Mouse (Mus musculus): ENCODE data around the gene Cachd1. TPM values are rescaled to one million over a fixed set of nuclear protein-coding genes. Genes with fewer than 3 reads are reported as not detected.

The Cachd1 gene
- 11.7 and 12.2 TPM in 2 replicates for polyA plus RNA-seq (2015; fragmentation: Nextera tagmentation; extraction: Ambion mirVana)

- Histone ChIP-seq H3K9me3 (replicated peaks; ENCODE audit: low read length) (no peaks in the 10 kb centered on the region), H3K4me2 (ENCODE audit: low read length) (peak within 1 kb of the TSS; percentile 90), H3K27me3 (ENCODE audit: insufficient read depth, low read length) (no peaks in the 10 kb centered on the region), H3K36me3 (ENCODE audit: insufficient read depth, low read length) (no peaks in the 10 kb centered on the region), H3K4me3 (replicated peaks; ENCODE audit: low read depth, low read length) (peak within 1 kb of the TSS; percentile 88), H3K27ac (peak within 1 kb of the TSS; percentile 91), H3K9ac (ENCODE audit: low read depth, low read length) (peak within 1 kb of the TSS; percentile 92), H3K4me1 (replicated peaks; ENCODE audit: insufficient read depth, low read length) (peaks cover 5% of the 10 kb centered on the region)
- under 1% methylated on average over 39 of the region's 50 CpGs for WGBS
- TF ChIP-seq CTCF (IDR thresholded peaks at IDR 0.05; ENCODE audit: low read depth): peak; percentile 46
- ATAC-seq (replicated peaks; ENCODE audit: low FRiP score, low read depth): peak; percentile 80
- DNase-seq (ENCODE audit: low spot score): peak; percentile 93
Measured at GRCm38 (mm10) chr4:100776043-100776870, at the start of gene Cachd1. TSS of gene Cachd1 (plus strand) at chr4:100776675.

- Histone ChIP-seq H3K9me3 (replicated peaks; ENCODE audit: low read length) (no peaks in the 10 kb centered on the region), H3K36me3 (ENCODE audit: insufficient read depth, low read length) (no peaks in the 10 kb centered on the region), H3K4me3 (replicated peaks; ENCODE audit: low read depth, low read length) (no peak overlapping the region), H3K9ac (ENCODE audit: low read depth, low read length) (no peak overlapping the region), H3K4me1 (replicated peaks; ENCODE audit: insufficient read depth, low read length) (no peaks in the 10 kb centered on the region), H3K4me2 (ENCODE audit: low read length) (no peak overlapping the region), H3K27ac (no peak overlapping the region), H3K27me3 (ENCODE audit: insufficient read depth, low read length) (no peaks in the 10 kb centered on the region)
- 77% methylated on average over 5 of the region's 5 CpGs for WGBS
- DNase-seq (ENCODE audit: low spot score) (peak; percentile 68), ATAC-seq (replicated peaks; ENCODE audit: low FRiP score, low read depth) (no peak)
- TF ChIP-seq CTCF (IDR thresholded peaks at IDR 0.05; ENCODE audit: low read depth): peak; percentile 72
Measured at GRCm38 (mm10) chr4:100728896-100729479, 47.5 kb upstream of the Cachd1 start.

- no peak for DNase-seq (ENCODE audit: low spot score)
- ATAC-seq (replicated peaks; ENCODE audit: low FRiP score, low read depth): no peak
- Histone ChIP-seq H3K27me3 (ENCODE audit: insufficient read depth, low read length) (no peaks in the 10 kb centered on the region), H3K36me3 (ENCODE audit: insufficient read depth, low read length) (no peaks in the 10 kb centered on the region), H3K4me2 (ENCODE audit: low read length) (no peak overlapping the region), H3K9me3 (replicated peaks; ENCODE audit: low read length) (no peaks in the 10 kb centered on the region), H3K4me3 (replicated peaks; ENCODE audit: low read depth, low read length) (no peak overlapping the region), H3K27ac (no peak overlapping the region), H3K9ac (ENCODE audit: low read depth, low read length) (no peak overlapping the region), H3K4me1 (replicated peaks; ENCODE audit: insufficient read depth, low read length) (no peaks in the 10 kb centered on the region)
- TF ChIP-seq CTCF (IDR thresholded peaks at IDR 0.05; ENCODE audit: low read depth): no peak
- 81% methylated on average over 9 of the region's 9 CpGs for WGBS
Measured at GRCm38 (mm10) chr4:100735098-100735935, 41.2 kb upstream of the Cachd1 start.

- Histone ChIP-seq H3K4me2 (ENCODE audit: low read length) (no peak overlapping the region), H3K9me3 (replicated peaks; ENCODE audit: low read length) (no peaks in the 10 kb centered on the region), H3K4me1 (replicated peaks; ENCODE audit: insufficient read depth, low read length) (no peaks in the 10 kb centered on the region), H3K27ac (no peak overlapping the region), H3K9ac (ENCODE audit: low read depth, low read length) (no peak overlapping the region), H3K36me3 (ENCODE audit: insufficient read depth, low read length) (no peaks in the 10 kb centered on the region), H3K27me3 (ENCODE audit: insufficient read depth, low read length) (no peaks in the 10 kb centered on the region), H3K4me3 (replicated peaks; ENCODE audit: low read depth, low read length) (no peak overlapping the region)
- no peak for TF ChIP-seq CTCF (IDR thresholded peaks at IDR 0.05; ENCODE audit: low read depth)
- ATAC-seq (replicated peaks; ENCODE audit: low FRiP score, low read depth) (no peak), DNase-seq (ENCODE audit: low spot score) (no peak)
- 85% methylated on average over 9 of the region's 9 CpGs for WGBS
Measured at GRCm38 (mm10) chr4:100735936-100736349, 40.5 kb upstream of the Cachd1 start.

GRCm38 (mm10) chr4:100743615-100744014 is 32.9 kb upstream of the Cachd1 start:
- H3K27ac ChIP-seq: no peak overlapping the region
- no peaks in the 10 kb centered on the region for H3K36me3 ChIP-seq (ENCODE audit: insufficient read depth, low read length)
- H3K4me1 ChIP-seq (replicated peaks; ENCODE audit: insufficient read depth, low read length): no peaks in the 10 kb centered on the region
- no peak overlapping the region for H3K4me2 ChIP-seq (ENCODE audit: low read length)
- no peak overlapping the region for H3K9ac ChIP-seq (ENCODE audit: low read depth, low read length)
- no peak for TF ChIP-seq CTCF (IDR thresholded peaks at IDR 0.05; ENCODE audit: low read depth)
- no peaks in the 10 kb centered on the region for H3K27me3 ChIP-seq (ENCODE audit: insufficient read depth, low read length)
- DNase-seq (ENCODE audit: low spot score): no peak
- no peak for ATAC-seq (replicated peaks; ENCODE audit: low FRiP score, low read depth)
- no peak overlapping the region for H3K4me3 ChIP-seq (replicated peaks; ENCODE audit: low read depth, low read length)
- no peaks in the 10 kb centered on the region for H3K9me3 ChIP-seq (replicated peaks; ENCODE audit: low read length)
- WGBS: 78% methylated on average over 8 of the region's 8 CpGs

GRCm38 (mm10) chr4:100752278-100752677 is 24.2 kb upstream of the Cachd1 start:
- Histone ChIP-seq H3K9ac (ENCODE audit: low read depth, low read length) (no peak overlapping the region), H3K9me3 (replicated peaks; ENCODE audit: low read length) (no peaks in the 10 kb centered on the region), H3K27ac (no peak overlapping the region), H3K4me3 (replicated peaks; ENCODE audit: low read depth, low read length) (no peak overlapping the region), H3K27me3 (ENCODE audit: insufficient read depth, low read length) (no peaks in the 10 kb centered on the region), H3K4me2 (ENCODE audit: low read length) (no peak overlapping the region), H3K4me1 (replicated peaks; ENCODE audit: insufficient read depth, low read length) (no peaks in the 10 kb centered on the region), H3K36me3 (ENCODE audit: insufficient read depth, low read length) (no peaks in the 10 kb centered on the region)
- ATAC-seq (replicated peaks; ENCODE audit: low FRiP score, low read depth): no peak
- 80% methylated on average over 2 of the region's 2 CpGs for WGBS
- no peak for TF ChIP-seq CTCF (IDR thresholded peaks at IDR 0.05; ENCODE audit: low read depth)
- DNase-seq (ENCODE audit: low spot score): no peak

Measured in kidney, postnatal 0 days (tissue).